9 mouse cellular contexts compared by ENCODE assay signal in genomic region chrX:101268025-101268754, GRCm38 (mm10). TPM values are rescaled to one million over a fixed set of nuclear protein-coding genes. Genes with fewer than 3 reads are reported as not detected.
DNase-seq lines count a peak whose midpoint lies in the region; ATAC-seq and TF ChIP-seq lines count a peak whose summit lies in the region.
"Had no signal": no experiment of that assay in that cellular context is flagged by ENCODE, and none has a peak within 500 bp of the region (broad histone marks: within the 10 kb centered on the region; RNA-seq: fewer than 3 reads in every experiment).

TSS of gene Il2rg (minus strand) at chrX:101268255.

- peak within 1 kb of the TSS; percentile 52 for H3K4me2 ChIP-seq in liver, postnatal 0 days (ENCODE audit: low read depth, low read length)
- no peak within 1 kb of the TSS for H3K4me2 ChIP-seq in neural tube, embryonic 15.5 days
- H3K4me2 ChIP-seq: hindbrain, embryonic 15.5 days had no signal

- WGBS in heart, embryonic 10.5 days, result 59% methylated on average over 5 of the region's 5 CpGs
- WGBS in liver, postnatal 0 days (ENCODE audit: insufficient replicate concordance), result 41% methylated on average over 5 of the region's 5 CpGs
- 74% methylated on average over 5 of the region's 5 CpGs for WGBS in neural tube, embryonic 15.5 days
- 87% methylated on average over 5 of the region's 5 CpGs for WGBS in midbrain, embryonic 10.5 days

- no peaks in the 10 kb centered on the region for H3K9me3 ChIP-seq in heart, embryonic 10.5 days
- H3K9me3 ChIP-seq in liver, postnatal 0 days (ENCODE audit: low read length), result no peaks in the 10 kb centered on the region
- no peaks in the 10 kb centered on the region for H3K9me3 ChIP-seq in neural tube, embryonic 15.5 days (replicated peaks)
- no peaks in the 10 kb centered on the region for H3K9me3 ChIP-seq in midbrain, embryonic 10.5 days (replicated peaks)
- H3K9me3 ChIP-seq: hindbrain, embryonic 15.5 days had no signal

- TF ChIP-seq EP300 in liver, postnatal 0 days (IDR thresholded peaks at IDR 0.05; ENCODE audit: low read depth), result no peak

- ATAC-seq in liver, postnatal 0 days, result peak; percentile 40; the same call in 1 of the 2 replicates
- ATAC-seq in neural tube, embryonic 15.5 days (ENCODE audit: low FRiP score), result no peak

- H3K36me3 ChIP-seq in heart, embryonic 10.5 days, result no peaks in the 10 kb centered on the region
- no peaks in the 10 kb centered on the region for H3K36me3 ChIP-seq in liver, postnatal 0 days (replicated peaks; ENCODE audit: insufficient read depth, low read length)
- no peaks in the 10 kb centered on the region for H3K36me3 ChIP-seq in neural tube, embryonic 15.5 days
- H3K36me3 ChIP-seq in midbrain, embryonic 10.5 days, result no peaks in the 10 kb centered on the region
- H3K36me3 ChIP-seq: hindbrain, embryonic 15.5 days had no signal

- 0 out of 2 replicates have a peak within 1 kb of the TSS, but pooled peaks have one; percentile 29 for H3K27ac ChIP-seq in heart, embryonic 10.5 days
- no peak within 1 kb of the TSS for H3K27ac ChIP-seq in liver, postnatal 0 days (ENCODE audit: low read depth)
- H3K27ac ChIP-seq in neural tube, embryonic 15.5 days (replicated peaks), result no peak within 1 kb of the TSS
- H3K27ac ChIP-seq in midbrain, embryonic 10.5 days (replicated peaks), result no peak within 1 kb of the TSS
- H3K27ac ChIP-seq: hindbrain, embryonic 15.5 days had no signal

- TF ChIP-seq CTCF in liver, postnatal 0 days (IDR thresholded peaks at IDR 0.05; ENCODE audit: low read depth), result no peak

- DNase-seq in thymus, adult 18-20 months, result peak; percentile 39 to 60
- no peak for DNase-seq in thymus, postnatal 4 days
- DNase-seq in heart, embryonic 10.5 days (ENCODE audit: low spot score), result peak; percentile 33
- DNase-seq in liver, postnatal 0 days, result no peak
- DNase-seq in thymus, postnatal 25 days, result peak; percentile 65
- no peak for DNase-seq in gastrocnemius, adult 8-10 months (ENCODE audit: low spot score in 2 of 2)
- no peak for DNase-seq in midbrain, embryonic 10.5 days (ENCODE audit: low spot score)

- H3K27me3 ChIP-seq in heart, embryonic 10.5 days (ENCODE audit: insufficient read depth, poor library complexity, severe bottlenecking), result peaks cover 4% of the 10 kb centered on the region; the same call in 1 of the 2 replicates
- no peaks in the 10 kb centered on the region for H3K27me3 ChIP-seq in liver, postnatal 0 days (ENCODE audit: insufficient read depth, low read length)
- H3K27me3 ChIP-seq in neural tube, embryonic 15.5 days (replicated peaks), result no peaks in the 10 kb centered on the region; the same call in 1 of the 2 replicates
- H3K27me3 ChIP-seq in midbrain, embryonic 10.5 days (ENCODE audit: low read depth, poor library complexity, severe bottlenecking), result peaks cover 80% of the 10 kb centered on the region
- H3K27me3 ChIP-seq: hindbrain, embryonic 15.5 days had no signal

- H3K9ac ChIP-seq in liver, postnatal 0 days (replicated peaks), result no peak within 1 kb of the TSS
- H3K9ac ChIP-seq in neural tube, embryonic 15.5 days (replicated peaks), result no peak within 1 kb of the TSS
- H3K9ac ChIP-seq: hindbrain, embryonic 15.5 days had no signal

- H3K4me3 ChIP-seq in heart, embryonic 10.5 days, result 0 out of 2 replicates have a peak within 1 kb of the TSS, but pooled peaks have one; percentile 1
- H3K4me3 ChIP-seq in liver, postnatal 0 days (ENCODE audit: low read depth, low read length), result peak within 1 kb of the TSS; percentile 17; the same call in 1 of the 2 replicates
- H3K4me3 ChIP-seq in neural tube, embryonic 15.5 days (replicated peaks), result no peak within 1 kb of the TSS
- no peak within 1 kb of the TSS for H3K4me3 ChIP-seq in midbrain, embryonic 10.5 days
- H3K4me3 ChIP-seq: hindbrain, embryonic 15.5 days had no signal

- H3K4me1 ChIP-seq in heart, embryonic 10.5 days, result peaks cover 18% of the 10 kb centered on the region
- no peaks in the 10 kb centered on the region for H3K4me1 ChIP-seq in liver, postnatal 0 days (ENCODE audit: insufficient read depth)
- no peaks in the 10 kb centered on the region for H3K4me1 ChIP-seq in neural tube, embryonic 15.5 days
- H3K4me1 ChIP-seq in midbrain, embryonic 10.5 days, result 0 out of 2 replicates have a peak, but pooled peaks cover under 1% of the 10 kb centered on the region

RNA-seq across cellular contexts. Expression of gene Il2rg, which starts in this region (rescaled TPM):
- polyA plus RNA-seq in heart, embryonic 10.5 days (2016; fragmentation: Nextera tagmentation; extraction: Ambion mirVana), result 12.5 and 13.2 TPM in 2 replicates
- polyA plus RNA-seq in liver, postnatal 0 days (2015; fragmentation: Nextera tagmentation; extraction: Ambion mirVana), result 7.7 and 8.0 TPM in 2 replicates
- total RNA-seq in gastrocnemius, adult 8-10 months (2022), result 1 to 10 TPM in 2 of 4 experiments, under 1 TPM in 2; 0.87 to 1.4 (median 1.0) TPM
- polyA plus RNA-seq in neural tube, embryonic 15.5 days (2015; fragmentation: Nextera tagmentation; extraction: Ambion mirVana), result 6.1 and 27.4 TPM in 2 replicates
- 3.0 and 4.1 TPM in 2 replicates for polyA plus RNA-seq in midbrain, embryonic 10.5 days (2016; fragmentation: Nextera tagmentation; extraction: Ambion mirVana)

Comparison
In these comparisons a context has a peak if more than half of its experiments do, and no peak if none do; other contexts are left out.
1. DNase-seq: peak in thymus, adult 18-20 months (2 of 2), heart, embryonic 10.5 days (single experiment) and thymus, postnatal 25 days (single experiment); none in thymus, postnatal 4 days (single experiment), liver, postnatal 0 days (single experiment), gastrocnemius, adult 8-10 months (0 of 2) and midbrain, embryonic 10.5 days (single experiment).
2. H3K4me3 ChIP-seq: peak in heart, embryonic 10.5 days (single experiment) and liver, postnatal 0 days (single experiment); none in neural tube, embryonic 15.5 days (single experiment) and midbrain, embryonic 10.5 days (single experiment).